Mouse (Mus musculus): ENCODE measurements around the gene Cenpa.
"Not testable (repeated sequence)": the region's sequence is repeated elsewhere in the genome, so short reads cannot be mapped to it uniquely, and the experiment has no call there.

Cenpa gene

DNA sequence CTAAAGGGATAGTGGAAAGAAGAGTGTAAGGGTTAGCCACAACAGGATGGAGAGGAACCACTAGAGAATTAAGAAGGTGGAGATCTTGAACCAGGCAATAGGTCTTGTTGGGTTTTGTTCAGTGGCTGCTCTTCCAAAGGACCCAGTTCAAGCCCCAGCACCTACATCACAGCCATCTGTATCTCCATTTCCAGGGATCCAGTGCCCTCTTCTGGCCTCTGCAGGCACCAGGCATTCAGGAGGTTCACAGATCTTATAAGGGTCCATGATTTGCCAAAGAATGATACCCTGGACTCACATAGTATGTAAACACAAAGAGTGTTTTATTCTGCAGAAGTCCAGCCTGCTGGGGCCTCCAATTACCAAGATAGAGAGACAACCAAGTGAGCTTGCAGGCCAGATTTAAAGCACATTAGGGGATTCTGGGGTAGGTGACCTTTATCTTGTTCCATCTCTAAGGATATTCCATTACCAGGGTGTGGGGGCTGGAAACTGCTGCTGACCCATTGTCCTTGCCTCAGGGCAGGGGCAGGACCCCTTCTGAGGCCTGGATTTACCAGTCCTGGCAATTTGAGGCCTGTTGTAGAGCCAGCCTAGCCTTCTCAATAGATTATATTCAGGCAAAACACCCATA is 16.5 kb downstream of the Cenpa start:
- no peak for DNase-seq

DNA sequence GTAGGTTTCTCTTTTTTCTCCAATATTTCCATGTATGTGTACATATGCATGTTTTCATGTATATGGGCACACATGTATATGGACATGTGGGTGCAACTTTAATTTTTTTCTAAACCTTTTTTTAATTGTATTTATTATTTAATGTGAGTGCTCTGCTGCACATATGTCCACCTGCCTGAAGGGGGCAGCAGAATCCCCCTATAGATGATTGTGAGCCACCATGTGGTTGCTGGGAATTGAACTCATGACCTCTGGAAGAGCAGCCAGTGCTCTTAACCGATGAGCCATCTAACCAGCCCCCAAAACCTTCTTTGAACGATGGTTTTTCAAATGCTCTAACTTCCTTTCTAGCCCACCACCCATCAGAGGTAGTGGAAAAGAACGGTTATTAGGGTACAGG is 17.4 kb downstream of the Cenpa start:
- DNase-seq = no peak

DNA sequence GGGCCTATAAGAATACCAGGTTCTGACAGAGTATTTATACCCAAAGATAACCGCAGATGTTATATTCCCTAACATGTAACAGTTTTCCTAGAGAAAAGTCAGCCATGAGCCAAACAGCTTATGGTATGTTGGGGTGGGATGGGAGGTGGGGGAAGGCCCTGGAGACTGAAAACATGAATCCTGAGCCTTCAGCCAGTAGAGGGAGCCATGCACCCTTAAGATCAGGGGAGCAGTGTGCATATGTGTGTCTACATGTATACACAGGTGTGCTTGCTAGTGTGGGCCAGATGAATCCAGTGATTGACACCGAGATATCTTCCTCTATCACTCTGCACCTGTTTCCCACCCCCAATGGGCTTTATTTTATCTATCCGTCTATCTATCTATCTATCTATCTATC is 20.2 kb downstream of the Cenpa start:
- DNase-seq = peak; percentile 38

DNA sequence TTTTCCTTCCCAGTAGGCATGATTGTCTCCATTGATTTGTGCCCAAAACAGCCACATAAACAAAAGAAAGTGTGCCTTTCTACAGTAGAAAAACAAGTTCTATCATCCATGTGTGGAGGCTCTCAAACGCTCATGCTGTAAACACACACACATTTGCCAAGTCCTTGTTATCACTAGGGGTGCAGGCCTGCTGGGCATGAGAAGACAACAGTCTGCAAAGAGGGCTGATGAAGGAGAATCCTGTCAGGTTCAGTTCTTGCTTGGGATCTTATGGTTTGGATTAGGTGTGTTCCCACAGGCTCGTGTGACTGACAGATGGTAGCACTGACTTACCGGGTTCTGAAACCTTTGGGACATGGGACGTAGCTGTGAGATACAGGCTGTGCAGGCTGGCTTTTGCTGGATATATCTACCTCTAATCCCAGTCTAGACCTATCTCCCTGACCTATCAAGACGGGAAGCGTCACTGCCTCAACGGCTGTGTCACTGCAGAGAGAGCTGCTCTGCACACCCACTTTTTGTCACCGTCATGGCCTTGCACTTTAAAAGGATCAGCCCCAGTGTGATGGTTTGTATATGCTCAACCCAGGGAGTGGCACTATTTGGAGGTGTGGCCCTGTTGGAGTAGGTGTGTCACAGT is 33.9 kb downstream of the Cenpa start:
- DNase-seq = no peak

DNA sequence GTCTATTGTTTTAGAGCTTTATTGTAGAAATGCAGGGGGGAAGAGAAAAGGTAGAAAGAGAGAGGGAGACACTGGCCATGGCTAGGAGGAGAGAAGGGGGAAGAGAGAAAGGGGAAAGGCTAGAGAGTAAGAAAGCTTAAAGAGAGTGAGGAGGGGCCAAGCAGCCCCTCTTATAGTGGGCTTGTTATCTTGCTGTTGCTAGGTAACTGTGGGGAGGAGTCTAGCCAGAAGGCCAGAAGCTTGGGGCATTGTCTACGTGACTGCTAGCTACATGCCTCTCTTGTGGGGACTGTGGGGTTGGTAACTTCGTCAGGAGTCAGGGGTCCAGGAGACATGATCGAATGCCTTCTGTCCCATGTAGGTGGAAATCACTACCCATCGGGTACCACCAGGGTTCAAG is 34.8 kb downstream of the Cenpa start:
- DNase-seq = not testable (repeated sequence)

DNA sequence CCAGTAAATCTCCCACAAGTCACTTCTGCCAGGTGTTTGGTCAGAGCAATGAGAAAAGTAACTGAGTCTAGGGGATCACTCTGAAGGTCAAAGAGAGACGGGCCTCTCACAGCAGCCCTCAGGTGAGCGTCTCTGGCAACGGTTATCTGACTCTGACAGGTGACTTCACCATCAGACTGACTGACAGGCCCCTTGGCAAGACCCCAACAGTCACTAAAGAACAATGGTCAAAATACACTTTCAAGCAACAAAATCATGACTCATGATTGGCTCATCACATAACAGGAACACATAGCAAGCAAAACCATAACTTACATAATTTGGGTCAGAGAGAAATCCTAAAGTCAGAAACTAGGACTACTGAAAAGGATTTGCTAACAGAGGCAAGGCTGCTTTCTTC is 35.3 kb downstream of the Cenpa start:
- no peak for DNase-seq

DNA sequence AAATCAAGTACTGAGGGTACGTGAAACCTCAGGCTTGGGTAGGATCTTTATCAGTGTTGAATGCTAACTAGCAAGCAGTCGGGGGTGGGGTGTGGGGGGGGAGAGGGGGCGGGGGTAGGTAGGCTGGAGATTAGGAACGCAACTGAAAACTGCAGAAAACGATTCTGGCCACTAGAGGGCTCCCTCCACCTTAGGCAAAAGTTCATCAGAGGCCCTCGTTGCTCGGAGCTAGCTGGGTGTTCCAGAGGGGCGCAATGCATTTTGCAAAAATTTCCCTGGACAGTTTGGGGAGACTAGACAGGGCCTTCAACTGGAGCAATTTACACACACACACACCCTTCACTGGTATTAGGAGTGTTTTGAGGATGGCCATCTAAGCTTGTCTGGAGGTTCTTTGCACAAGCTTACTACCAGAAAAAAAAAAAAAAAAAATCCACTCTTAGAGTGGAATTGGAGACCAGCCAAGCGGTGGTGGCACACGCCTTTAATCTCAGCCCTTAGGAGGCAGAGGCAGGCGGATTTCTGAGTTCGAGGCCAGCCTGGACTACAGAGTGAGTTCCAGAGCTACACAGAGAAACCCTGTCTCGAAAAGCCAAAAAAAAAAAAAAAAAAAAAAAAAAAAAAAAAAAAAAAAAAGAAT is 43.3 kb downstream of the Cenpa start:
- peak; percentile 71 for DNase-seq

DNA sequence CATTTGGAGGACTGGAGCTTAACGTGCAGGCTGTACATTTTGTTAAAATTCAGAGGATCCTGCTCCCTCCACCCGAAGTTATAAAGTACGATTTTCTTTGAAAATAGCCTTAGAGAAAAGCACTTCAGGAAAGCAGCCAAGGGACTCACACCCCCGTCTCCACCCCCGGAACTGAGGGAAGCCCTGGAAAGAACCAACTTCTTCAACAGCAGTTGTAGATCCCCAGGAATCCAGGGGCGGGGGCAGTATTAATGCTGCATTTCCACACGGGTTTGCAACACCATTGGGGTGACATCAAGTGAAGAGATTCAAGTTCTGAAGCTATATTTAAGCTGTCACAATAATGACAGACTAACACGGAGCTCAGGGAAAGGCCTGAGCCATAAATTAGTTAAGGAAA is 43.9 kb downstream of the Cenpa start:
- peak; percentile 42 for DNase-seq

DNA sequence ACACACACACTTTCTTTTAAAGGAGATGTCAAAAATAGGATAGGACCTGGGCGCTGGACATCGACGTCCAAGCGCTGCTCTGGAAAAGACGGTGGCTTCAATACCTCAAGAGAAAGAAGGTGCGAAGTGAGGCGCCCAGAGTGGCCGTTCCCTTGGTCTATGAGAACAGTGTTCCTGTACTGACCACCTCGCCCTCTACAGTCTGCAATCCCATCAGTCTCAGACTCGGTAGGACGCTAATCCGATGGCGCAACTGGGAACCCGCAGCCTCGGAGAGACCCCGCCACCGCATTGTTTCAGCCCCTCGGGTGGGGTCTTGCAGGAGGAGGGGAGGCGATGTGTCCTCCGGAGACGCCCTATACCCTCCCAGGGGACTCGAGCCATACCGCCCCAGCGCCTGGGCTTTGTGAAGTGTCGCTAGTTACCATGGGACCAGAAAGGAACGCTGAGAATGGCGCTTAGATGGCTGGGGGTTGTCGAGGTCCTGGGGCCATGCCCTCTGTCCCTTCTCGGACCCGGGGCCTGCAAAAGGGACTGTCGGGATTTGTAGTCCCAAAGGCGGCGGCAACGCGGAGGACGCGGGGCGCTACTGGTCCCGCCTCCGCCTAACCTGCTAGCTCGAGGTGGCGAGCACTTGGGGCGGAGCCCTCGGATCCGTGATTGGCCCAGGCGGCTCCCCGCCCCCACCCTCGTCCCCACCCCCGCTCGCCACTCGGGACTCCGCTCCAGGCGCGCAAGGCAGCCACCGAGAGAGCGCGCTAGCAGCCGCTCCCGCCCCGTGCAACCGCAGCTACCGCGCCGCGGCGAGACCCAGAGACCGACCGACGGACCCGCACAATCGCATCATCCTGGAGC is 44.8 kb downstream of the Cenpa start, which contains the start of gene Dpysl5:
Gene Dpysl5, plus strand, starts transcription at position 418 of the 855 bp plus-strand sequence.
- peak; percentile 83 for DNase-seq

DNA sequence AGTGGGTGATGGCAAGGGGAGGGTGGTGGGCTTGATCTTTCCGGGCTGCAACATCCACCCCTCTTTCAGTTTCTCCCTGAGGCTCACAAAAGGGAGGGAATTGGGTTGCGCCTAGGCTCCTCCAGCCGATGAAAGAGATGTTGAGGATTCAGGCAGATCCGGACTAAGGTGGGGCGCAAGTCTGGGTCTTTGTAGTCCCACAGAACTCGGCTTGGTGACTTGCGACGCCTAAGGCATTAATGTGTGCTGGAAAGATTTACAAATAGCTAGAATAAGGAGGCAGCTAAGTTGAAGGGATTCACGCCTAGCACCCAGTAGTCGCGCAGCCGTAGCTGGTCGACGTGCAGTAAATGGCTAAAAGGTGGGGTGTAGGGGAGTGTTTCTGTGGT is 45.4 kb downstream of the Cenpa start:
- no peak for DNase-seq

DNA sequence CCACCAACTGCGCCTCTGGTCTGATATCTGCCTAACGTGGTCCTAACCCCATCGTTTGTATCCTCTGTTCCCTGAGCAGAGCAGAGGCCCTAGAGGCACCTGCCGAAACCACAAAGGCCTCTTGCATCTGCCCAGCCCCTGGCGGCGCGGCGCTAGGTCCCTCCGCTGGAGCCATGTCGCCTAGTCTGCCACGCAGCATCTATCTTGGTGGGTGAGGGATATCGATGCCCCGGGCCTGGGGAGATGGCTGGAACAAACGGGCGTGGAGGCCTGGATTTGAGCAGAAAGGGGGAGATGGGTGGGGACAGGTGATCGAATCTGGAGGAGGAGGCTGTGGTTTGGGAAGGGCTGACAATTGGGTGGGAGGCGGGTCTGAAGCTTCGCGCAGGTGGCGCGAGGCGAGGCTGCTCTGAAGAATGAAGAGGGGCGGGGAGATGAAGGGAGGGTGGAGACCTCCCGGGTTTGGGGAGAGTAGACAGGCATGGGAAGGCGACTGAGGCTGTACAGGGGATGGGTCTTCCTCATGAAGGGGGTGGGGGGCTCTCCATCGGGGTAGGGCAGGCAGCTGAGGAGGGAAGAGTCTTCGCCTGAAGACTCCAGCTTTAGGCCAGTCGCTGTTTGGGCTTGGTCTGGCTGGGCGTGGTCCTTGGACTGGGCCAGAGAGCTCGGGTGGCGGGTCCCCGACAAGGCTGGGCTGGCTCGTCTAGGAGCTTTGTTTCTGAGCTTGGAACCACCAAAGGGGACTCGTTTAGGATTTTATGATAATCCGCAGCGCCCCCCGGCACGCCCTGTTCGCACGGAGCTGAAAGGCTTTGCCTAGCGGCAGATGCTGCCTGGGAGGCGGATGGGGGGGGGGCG is 46.1 kb downstream of the Cenpa start:
- DNase-seq = peak; percentile 26

DNA sequence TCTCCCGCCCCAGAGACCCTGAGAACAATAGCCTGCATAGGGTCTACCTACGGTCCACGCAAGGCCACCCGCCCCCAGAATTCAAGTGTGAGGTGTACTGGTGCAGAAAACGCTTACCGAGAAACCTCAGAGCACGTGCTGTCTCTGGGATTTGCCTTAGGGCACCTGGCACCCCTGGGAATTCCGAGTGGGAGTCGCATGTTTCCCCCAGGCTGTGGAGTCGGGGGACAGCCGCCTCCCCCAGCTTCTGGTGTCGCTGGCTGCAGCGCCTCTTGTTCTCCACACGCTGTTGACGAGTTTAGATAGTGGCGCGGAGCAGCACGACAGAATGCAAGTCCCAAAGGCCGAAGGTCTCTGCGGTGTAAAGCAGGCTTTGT is 46.7 kb downstream of the Cenpa start:
- DNase-seq = peak; percentile 32

DNA sequence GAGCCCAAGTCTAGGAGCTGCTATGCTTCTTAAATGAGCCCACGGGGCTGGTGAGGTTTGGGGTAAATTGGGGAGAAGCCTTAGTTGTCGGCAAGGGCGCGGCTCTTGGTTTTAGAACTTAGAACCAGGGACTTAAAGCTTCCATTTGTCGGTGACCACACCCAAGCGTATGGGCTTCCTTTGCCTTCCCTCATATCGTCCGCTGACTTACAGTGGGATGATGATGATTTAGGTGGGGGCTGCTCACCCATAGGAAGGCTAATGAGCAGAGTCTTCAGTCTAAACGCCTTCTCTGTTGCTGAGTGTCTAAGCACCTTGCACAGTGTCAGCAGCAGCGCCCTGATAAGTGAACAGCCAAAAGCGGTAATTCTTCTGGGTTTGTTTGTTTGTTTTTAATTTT is 47.1 kb downstream of the Cenpa start:
- no peak for DNase-seq

DNA sequence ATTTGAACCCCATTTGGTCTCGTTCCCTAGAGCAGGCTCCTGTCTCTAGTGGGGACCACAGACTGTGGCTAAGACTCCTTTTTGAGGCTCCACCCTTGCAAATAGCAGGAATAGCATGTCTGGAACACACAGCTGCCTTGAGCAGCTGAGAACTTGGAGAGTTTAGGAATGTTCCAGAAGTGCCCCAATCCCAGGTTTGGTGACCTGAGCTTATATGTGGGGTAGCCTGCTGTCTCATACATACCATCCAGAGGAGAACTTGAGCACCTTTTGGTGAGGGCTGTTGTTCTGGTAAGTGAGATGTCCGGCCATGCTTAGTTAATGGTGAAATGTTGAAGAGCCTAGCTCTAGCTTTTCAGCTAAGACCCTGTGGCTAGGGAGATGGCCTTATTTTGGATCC is 49.7 kb downstream of the Cenpa start:
- DNase-seq = no peak

DNA sequence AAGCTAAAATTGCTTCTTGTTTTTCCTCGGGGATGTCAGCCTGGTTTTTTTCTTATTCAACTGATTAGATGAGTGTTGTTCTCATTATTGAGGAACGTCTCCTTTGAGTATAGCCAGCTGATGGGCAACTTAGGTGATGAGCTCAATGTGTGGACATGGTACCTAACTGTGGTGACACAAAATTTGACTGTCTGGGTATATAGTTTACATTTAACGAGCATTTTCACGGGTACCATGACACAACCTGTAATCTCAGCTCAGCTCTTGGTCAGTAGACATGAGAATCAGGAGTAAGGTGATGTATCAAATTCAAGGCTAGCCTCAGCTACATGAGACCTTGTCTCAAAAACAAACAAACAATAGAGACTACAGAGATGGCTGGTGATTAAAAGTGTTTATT is 50.9 kb downstream of the Cenpa start:
- DNase-seq = no peak

DNA sequence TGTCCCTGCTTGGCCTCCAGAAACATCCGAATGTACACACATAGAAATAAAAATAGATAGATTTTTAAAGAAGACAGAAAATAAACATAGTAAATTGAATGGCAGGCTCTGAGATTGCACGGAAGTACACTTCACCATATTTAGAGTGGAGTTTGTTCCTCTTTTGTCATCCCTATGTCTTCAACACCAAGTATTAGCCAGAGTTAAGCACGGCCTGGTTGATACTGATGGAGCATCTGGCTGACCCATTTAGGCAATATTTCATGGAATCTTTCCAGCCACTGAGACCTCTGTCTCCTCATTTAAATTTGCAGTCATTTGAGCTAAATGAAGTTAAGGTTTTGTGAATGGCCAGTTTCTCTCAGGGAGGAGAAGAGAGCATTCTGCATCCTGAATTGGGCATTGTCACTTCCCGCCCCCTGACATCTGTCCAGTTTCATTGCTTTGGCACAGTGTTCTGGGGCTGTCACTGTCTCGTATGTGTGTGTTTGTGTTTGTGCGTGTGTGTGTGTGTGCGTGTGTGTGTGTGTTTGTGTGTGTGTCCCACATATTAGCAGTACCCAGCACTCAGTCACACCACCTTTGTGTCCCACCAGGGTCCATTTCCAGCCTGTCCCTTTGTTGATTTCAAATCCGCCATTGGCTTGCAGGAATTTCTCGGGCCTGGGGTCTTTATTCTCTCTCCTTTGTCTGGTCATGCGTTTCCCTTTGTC is 51.6 kb downstream of the Cenpa start:
- no peak for DNase-seq

DNA sequence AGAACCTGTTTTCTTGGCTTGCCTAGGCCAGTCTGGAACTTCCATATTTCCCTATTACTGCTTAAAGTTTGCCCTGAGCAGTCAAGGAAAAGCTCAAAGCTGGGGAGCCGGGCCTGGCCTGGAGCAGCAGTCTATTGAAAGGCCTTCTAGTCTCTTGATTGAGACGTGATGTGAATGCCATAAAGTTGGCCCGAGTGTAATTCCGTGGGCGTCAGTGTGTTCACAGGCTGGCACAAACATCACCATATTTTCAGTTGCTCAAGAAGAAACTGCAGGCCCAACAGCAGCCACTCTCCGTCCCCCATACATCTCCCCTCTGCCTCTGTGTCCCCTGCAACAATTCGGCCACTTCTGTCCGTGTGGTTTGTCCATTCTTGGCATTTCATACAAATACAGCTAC is 55.4 kb downstream of the Cenpa start:
- no peak for DNase-seq

Data from right cerebral cortex, postnatal 14 days (tissue).